Mouse (Mus musculus) layer of hippocampus, adult 11-12 months (tissue): ENCODE measurements at regions not wholly inside any gene's neighbourhood (a gene's known extent, or its start where the extent isn't known, plus 50 kb on each side); places are given as distances from the start of the nearest gene placed in this dataset.

ENCODE experiments used
- DNase-seq: peaks from one replicate; pipeline ENCODE4 v3.0.0; 2022; ENCODE audit warnings: low spot score

DNA sequence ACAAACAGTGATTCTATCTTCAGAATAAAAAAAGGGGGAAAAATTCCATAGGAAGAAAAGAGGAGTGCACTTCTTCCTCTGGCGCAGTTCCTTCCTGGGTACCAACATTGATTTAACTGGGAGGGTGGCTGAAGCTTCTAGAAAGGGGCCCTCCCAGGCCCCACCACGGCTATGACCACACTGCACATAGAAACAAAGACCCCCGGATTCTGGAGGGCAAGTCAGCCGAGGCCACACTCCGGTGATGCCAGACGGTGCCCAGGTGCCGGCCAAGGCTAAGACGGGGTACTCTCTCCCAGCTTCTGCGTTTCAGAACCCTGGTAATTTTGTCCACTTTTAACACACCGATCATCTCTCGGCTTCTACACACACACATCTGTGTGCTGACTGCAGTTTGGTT is 435.8 kb downstream of the Zfp536 start:
- DNase-seq, result no peak

DNA sequence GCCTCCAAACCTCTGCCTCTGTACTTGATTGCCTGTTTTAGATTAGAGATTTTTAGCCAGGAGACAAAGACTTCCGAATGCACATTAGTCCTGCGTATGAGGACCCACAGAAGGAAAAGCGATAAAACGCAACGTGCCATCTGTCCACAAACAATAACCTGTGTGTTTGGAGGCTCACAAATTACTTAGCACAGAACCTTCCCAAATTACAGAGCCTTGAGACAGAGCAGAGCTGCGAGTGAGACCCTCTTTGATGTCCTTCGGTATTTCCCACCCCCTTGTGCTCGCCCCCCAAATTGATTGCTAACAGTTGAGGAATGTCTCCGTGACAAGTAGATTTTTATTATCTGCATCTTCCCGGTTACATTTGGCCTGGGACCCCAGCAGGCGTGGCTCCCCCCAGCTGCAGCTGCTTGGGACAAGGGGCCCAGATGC is 435.4 kb downstream of the Zfp536 start:
- DNase-seq, result no peak

DNA sequence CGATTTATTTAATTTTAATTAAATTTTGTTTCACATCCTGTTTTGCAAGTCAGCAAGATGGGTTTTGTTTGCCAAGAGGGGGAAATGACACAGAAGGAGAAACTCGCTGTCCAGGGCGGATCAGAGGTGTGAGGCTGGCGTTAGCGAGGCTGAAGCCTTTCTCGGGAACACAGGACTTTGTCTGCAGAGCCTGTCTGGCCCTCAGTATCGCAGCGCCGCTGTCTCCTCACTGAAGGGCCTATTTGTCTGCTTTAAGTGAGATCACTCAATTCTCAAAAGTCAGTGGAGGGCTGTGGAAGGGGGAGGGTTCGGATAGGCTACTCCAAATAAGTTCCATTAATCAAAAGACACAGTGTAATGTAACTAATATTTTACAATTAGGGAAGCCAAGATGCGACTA is 430.8 kb downstream of the Zfp536 start:
- no peak for DNase-seq

DNA sequence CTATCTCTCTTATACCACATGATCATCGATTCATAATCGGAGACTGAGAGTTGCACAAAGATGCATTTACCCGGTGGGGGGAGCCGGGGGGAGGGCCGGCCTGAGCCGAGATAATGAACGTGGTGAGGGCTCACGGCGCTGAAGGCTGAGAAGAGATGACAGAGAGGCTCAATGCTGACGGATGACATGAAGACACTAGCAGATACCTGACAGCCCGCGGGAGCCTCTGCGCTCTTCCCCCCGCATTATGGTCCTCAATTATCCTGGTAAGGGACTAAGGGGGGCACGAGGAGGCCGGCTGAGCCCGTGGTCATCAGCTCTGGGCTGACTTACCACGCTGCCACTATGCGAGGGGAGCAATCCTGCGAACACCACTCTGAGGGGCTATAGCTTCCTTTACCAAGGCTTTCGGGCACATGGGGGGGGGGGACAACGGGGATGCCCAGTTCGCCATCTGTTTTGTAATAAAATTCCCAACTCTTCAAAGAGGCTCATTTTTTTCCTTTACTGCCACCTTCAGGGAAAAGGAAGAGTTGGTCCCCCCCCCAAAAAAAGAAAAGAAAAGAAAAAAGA is 430.3 kb downstream of the Zfp536 start:
- no peak for DNase-seq

DNA sequence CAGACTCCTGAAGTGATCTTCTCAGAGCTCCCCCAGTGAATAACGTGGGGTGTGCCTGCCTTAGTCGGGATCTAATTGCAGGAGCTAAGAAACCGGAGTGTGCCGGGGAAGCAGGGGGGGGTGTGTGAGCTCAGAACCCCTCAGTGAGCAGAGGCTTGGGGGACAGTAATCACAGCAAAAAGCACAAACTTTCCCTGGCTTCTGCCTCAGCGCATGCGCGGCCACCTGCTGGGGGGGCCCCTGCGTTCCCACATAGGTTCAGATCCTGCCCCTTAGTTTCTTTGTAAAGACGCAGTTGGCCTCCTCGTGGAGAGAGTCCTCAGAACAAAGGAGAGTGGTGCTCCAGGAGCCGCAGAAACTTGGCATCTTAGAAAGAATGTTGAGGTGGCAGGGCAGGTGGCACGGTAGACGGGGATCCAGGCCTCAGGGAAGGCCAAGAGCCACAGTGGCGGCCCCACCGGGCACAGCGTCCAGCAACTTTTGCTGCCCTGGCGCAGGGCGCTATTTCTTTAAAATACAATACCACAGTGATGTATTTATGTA is 429.7 kb downstream of the Zfp536 start:
- DNase-seq, result no peak

DNA sequence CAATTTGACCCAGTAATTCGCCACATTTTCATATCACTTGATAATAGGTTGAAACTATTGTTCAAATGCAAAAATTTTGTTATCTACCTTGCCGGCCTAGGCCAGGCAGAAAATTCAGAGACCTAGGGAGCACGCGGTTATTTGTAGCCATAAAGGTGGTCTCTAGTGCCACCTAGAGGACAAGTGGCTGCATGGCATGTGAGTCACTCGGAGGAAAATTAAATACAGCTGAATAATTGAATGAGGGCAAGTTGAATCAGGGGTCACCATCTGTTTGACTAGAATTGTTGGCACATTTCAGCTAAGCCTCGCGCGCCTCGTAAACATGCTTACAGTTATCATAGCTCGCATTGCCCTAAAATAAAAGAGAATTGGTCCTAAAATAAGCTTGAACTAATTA is 427.4 kb downstream of the Zfp536 start:
- DNase-seq, result peak; percentile 77

DNA sequence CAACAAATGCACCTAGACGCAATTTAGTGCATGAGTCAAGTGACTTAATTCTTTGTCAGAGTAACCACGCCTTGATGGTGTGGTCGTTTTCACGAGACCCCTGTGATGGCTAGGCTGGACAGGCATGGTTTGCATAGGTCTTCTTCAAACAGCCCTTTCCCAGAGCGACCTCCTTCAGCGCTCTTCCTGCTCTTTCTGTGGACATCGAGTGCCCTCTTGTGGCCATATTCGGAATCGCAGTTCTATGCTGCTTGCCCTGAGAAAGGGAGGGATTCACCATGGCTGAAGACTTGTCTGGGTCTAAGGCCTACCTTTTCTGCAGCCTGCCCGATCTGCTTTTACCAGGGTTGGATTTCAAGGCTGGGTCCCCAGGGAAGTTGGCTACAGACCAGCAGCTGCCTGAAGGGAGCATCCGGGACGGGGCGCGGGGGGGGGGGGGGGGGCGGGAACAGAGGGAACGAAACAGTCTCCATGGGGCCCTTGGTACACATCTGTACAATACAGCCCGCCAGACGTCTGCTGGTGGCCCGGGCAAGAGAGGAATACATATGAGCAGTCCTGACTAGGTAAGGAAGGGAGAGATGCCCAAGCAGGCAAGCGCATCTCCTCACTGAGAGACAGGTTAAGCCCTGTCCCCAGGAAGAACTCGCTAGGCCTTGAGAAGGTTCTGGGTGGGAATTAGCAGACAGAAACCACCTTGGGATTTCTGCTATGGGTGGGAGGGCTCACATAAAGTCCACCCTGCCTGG is 415.6 kb downstream of the Zfp536 start:
- peak; percentile 93 for DNase-seq

DNA sequence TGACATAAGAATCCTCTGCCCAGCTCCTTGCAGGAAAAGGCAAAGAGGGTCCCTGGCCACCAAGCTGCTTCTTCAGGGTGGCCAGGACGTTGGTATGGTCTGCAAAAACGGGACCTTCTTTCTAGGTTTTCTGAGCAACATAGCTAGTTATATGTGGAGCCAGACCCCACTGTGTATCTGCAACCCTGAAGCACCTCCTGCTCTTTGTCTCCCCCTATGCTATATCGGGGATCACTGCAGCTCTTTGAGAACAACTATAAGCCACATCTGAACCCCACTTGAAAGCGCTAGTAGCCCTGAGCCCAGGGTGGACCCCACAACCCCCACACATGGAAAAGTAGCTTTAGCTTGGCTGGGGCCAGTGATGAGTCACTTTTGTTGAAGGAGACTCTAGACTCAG is 414.9 kb downstream of the Zfp536 start:
- no peak for DNase-seq

DNA sequence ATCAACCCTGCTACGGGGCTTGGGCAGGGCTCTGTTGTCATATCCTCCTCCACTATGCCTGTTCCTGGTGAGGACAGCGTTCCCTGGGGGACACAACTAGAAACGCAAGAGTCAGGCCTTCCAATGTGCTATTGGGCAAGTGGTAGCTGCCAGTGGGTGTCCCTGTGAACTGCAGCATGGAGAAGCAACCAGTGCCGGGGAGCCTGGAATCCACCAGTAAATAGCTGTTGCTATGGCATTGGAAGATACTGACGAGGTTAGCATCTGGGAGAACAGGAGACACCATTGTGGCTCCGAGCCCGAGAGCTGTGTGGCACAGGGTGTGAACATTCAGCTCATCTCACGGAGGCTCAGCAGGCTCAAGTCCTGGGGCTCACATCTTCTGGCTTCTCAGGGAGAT is 414.0 kb downstream of the Zfp536 start:
- no peak for DNase-seq

DNA sequence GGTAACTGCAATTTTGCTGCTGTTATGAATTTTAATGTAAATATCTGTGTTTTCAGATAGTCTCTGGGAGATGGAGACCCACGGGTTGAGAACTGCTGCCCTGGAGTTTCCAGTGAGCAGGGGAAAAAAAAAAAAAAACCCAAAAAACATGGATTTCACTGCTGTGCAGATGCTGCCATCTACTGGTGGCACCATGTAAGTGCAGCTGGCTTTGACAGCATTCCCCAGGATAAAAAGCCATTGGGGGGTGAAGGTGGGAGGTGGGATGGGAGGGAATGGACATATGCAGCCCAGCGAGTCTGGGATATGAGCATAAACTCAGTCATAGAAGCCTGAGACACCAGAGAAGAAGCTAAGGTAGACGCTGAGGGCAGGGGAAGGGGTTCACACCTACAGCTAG is 413.3 kb downstream of the Zfp536 start:
- no peak for DNase-seq

DNA sequence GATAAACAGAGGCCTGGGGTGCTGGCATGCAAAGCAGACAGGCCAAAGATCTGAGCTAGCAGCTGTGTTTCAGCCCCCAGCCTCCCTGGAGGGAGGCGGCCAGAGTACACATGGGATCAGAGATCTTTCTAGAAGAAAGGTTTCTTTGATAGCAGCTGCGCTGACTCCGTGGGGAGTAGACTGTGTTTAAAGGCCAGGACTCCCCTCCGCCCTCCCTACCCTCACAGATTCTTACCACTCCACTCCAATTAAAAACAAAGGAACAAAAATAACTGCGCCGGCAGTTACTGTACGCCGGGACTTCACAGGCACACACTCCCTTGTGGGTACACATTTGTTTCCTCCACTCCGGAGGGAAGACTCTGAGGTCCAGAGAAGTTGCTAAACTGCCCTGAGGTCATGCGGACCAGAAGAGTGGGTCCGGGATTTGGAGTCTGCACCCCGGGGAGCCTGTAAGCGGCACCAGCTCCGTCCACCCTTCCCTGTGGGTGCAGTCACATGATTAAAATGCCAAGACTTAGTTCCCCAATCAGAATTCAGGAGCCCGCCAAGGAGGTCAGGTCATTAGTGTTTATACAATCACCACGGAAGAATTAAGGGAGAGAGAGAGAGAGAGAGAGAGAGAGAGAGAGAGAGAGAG is 411.5 kb downstream of the Zfp536 start:
- DNase-seq, result no peak

DNA sequence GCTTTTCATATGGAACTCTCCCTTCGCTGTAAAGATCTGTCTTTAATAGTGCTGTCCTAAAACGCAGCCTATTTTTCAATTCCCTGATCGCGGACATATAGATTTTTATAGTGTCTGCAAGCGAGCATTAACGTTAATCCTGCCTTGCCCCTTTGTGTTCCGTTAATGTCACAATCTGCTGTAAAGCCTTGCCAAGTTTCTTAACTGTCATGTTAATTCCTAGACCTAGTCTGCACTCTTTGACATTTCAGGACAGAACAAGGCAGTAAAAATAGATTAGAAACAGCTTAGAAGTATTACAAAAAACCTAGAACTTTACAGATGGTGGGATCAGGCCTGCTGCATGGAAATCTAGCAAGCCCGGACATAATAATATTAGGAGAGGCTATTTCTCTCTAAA is 410.6 kb downstream of the Zfp536 start:
- DNase-seq, result no peak

DNA sequence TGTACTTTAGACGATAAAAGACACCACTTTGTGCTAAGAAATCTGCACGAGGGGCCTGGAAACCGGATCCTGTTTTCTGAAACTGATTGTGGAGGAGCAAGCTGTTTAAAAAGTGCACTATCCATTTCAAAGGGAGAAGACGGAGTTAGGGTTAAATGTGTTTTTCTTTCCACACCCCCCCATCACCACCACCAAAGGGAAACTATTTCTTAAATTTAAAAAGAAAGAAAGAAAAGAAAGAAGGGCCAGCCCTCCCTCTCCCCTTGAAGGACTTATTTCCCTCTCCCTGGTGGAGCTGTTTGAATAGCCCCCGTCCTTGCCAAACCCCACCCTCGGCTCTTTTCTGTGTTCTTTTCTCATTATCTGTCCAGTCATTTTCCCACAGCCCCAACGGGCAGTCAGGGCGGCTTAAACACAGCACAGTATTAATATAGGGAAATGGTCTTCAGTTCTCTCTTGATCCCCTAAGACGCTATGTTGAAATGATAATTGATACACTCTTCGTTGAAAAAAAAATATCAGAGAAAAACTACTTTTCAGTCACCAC is 409.7 kb downstream of the Zfp536 start:
- no peak for DNase-seq

DNA sequence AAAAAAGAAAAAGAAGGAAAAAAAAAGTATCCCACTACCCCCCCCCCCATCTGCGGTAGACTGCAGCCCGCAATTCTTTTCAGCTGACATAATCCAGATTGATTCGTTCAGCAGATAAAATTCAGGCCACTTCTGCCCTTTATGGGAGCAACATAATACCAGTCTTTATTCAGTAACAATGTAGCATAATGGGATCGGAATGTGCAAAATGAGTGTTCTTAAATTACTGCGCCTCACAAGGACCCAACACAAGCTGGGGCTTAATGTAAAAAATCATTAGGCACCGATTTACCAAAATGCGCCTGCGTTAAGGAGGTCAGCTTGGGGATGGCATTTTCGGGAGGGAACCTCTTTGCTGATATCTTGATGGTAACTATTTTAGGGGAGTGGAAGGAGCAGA is 409.2 kb downstream of the Zfp536 start:
- no peak for DNase-seq

DNA sequence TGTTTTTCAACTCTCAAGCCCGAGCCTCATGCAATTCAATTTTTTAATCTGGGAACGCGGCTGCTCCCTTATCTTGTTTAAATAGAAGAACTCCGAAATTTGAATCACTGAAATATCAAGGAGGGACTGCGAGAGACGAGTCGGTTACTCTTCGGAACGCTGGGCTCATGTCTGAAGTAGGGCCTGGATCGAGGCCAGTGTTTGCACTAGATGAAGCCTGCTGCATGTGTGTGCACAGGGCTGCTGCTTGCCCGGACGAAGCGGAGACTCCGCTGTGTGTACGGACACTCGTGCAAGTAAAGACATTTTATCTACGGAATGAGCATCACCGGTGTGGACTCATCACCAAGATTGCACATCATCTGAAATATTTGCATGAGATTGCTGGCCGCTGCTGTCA is 407.4 kb downstream of the Zfp536 start:
- no peak for DNase-seq

DNA sequence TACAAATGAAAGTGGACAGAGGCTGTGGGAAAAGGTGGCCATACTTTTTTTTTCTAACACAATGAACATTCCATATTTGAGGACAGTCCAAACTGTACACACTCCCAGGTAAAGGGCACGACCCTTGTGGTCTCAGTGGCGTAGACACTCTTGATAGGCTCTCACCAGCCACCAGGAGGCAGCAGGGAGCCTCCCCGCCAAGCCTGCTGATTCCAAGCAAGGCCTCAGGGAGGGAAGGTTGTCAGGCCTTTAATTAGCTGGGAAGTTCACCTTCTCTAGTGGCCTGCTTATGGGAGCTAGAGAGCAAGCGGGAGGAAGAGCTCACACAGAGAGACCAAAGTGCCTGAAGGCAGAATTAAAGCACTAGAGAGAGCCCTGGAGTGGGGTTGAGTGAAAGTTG is 403.7 kb downstream of the Zfp536 start:
- no peak for DNase-seq

DNA sequence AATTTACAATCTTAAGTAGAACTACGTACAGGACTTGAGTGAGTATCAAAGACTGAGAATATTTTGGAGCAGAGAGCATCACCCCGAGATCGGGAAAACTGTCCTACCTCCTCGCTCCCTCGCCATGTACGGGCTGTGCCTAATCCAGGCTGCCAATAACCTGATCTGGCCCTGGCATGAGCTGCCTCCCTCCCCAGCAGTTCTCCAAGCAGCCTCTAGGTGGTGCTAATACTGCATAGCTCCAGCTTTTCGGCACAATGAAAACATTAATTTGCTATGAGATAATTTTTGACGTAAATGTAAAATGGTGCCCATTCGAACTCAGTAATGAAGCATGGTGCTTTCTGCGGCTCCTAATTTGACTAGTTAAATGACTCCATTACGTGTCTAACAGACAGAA is 399.6 kb downstream of the Zfp536 start:
- DNase-seq, result peak; percentile 86

DNA sequence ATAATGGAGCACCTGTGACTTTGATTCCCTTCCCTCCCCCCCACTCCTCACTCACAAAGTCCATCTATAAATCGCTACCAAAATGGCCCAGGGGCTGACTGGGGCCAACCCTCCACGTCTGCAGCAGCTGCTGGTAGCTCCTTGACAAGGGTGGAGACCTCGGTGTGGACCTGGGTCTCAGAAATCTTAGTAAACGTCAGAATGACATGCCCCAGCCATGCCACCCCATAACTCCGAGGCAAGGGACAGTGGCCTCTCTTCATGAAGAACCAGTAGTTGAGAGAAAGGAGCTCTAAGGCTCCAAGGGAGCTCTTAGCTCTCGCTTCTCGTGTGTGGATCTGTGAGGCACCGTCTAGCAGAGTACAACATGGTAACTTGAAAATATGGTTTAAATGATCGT is 398.4 kb downstream of the Zfp536 start:
- no peak for DNase-seq

DNA sequence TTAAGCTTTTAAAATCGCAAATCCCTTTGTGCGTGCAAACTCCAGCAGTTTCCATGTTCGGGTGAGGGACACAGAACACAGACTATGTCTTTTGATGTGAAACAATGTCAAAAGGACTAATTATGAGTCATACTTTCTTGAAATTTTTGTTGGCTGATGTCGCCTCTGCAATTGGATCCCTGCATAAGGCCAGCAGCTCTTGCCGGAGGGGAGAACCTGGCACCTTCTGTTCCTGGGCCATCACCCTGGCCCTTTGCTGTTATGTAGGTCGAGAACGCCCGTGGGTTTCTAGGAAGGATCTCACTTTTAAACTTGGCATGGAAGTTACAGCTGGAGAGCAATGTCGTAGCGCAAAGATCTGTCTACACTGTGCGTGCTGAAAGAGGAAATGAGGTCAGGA is 397.9 kb downstream of the Zfp536 start:
- DNase-seq, result no peak

DNA sequence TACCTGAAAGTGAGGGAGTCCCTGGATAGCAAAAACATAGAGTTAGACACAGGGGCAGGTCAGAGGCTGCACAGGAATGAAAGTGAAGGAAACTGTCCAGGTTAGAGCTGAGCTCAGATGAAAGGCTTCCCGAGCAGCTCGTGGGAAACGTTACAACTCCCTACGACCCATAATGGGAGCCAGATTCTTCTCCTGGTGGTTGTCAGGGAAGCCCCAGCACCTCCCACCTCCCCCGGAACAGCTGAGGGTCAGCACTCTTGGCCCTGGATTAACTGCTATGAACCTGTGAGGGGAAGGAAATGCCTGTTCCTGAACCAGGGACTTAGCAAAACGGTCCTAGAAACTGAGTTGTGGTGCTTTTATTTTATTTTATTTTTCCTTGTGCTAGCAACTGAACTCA is 397.2 kb downstream of the Zfp536 start:
- DNase-seq, result no peak

DNA sequence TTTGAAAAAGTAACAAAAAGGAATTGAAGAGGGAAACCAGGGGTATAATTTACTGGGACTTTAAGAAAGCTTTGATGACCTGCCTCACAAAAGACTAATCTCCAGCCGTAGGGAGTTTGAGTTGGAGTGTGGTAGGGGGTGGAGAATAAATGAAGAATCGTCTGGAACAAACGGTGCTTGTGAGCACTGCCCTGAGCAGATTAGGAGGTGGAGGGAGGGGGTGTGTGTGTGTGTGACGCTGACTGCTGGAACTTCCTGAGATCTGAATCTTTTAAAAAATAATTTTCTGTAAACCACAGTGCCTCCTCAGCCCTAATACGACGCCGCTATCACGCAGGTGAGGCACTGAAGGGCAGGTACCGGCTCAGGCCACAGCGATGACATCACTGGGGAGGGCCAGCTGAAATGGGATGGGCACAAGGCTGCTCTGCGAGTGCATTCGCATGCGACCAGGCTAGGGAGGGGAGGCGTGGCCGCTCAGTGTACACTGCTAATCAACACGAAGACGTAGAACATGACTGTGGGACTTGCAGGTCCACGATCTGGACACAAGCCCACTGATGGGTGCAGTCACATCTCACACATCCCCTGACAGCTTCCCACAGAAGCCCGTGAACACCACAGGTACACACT is 395.4 kb downstream of the Zfp536 start:
- DNase-seq, result no peak

DNA sequence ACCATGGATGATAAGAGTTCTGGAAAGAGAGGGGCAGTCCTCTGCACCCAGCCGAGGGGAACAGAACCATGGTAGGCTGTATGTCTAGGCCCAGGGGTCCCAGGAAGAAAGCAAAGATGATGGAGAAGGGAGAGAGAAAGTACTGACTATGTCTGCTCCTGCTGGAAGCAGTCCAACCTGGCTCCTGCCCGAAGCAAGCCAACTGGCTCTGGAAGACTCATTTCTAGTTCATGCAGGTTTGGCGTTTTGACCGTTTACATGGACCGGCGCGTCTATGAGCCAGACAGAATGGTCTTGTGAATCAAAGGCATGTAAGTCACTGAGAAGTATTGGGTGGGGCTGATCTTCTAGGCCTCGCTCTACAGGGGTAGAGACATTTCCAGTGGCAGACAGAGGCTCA is 385.6 kb downstream of the Zfp536 start:
- DNase-seq, result no peak
